Mouse (Mus musculus) right cerebral cortex, adult 2 months (tissue): ENCODE data around the gene Itpr3.

ENCODE experiments used
- DNase-seq, 2 experiments: peaks; one replicate each; pipeline ENCODE4 v3.0.0; 2021 to 2022; ENCODE audit warnings: low spot score in 2 of 2

Itpr3 gene

GRCm38 (mm10) chr17:27071630-27072029 lies 14.5 kb downstream of the Itpr3 start:
- no peak for DNase-seq

GRCm38 (mm10) chr17:27072363-27072762 lies 15.3 kb downstream of the Itpr3 start:
- peak; percentile 28 to 52 for DNase-seq

GRCm38 (mm10) chr17:27073126-27073525 lies 16.0 kb downstream of the Itpr3 start:
- DNase-seq: no peak

GRCm38 (mm10) chr17:27073778-27074177 lies 16.7 kb downstream of the Itpr3 start:
- DNase-seq: no peak

- no peak for DNase-seq
Measured at GRCm38 (mm10) chr17:27074236-27074635, 17.1 kb downstream of the Itpr3 start.

GRCm38 (mm10) chr17:27074849-27075745 lies 18.0 kb downstream of the Itpr3 start:
- no peak for DNase-seq

- DNase-seq: no peak
Measured at GRCm38 (mm10) chr17:27077133-27077532, 20.0 kb downstream of the Itpr3 start.

- DNase-seq: no peak
Measured at GRCm38 (mm10) chr17:27077920-27078319, 20.8 kb downstream of the Itpr3 start.

- no peak for DNase-seq
Measured at GRCm38 (mm10) chr17:27078499-27078898, 21.4 kb downstream of the Itpr3 start.

GRCm38 (mm10) chr17:27081868-27082267 lies 24.8 kb downstream of the Itpr3 start:
- DNase-seq: no peak

GRCm38 (mm10) chr17:27082796-27083195 lies 25.7 kb downstream of the Itpr3 start:
- no peak for DNase-seq

- DNase-seq: no peak
Measured at GRCm38 (mm10) chr17:27083601-27084000, 26.5 kb downstream of the Itpr3 start.

- no peak for DNase-seq
Measured at GRCm38 (mm10) chr17:27085676-27086075, 28.6 kb downstream of the Itpr3 start.

GRCm38 (mm10) chr17:27087426-27087825 lies 30.3 kb downstream of the Itpr3 start:
- DNase-seq: no peak

- no peak for DNase-seq
Measured at GRCm38 (mm10) chr17:27090068-27090467, 33.0 kb downstream of the Itpr3 start.

GRCm38 (mm10) chr17:27095690-27096089 lies 38.6 kb downstream of the Itpr3 start:
- peak; percentile 39 to 49 for DNase-seq

- no peak for DNase-seq
Measured at GRCm38 (mm10) chr17:27101675-27102074, 44.6 kb downstream of the Itpr3 start.

- no peak for DNase-seq
Measured at GRCm38 (mm10) chr17:27105698-27106470, 48.8 kb downstream of the Itpr3 start.

GRCm38 (mm10) chr17:27106745-27107144 lies 49.6 kb downstream of the Itpr3 start:
- DNase-seq: no peak

- DNase-seq: no peak
Measured at GRCm38 (mm10) chr17:27107936-27108335, 50.8 kb downstream of the Itpr3 start.

GRCm38 (mm10) chr17:27110072-27110471 lies 53.0 kb downstream of the Itpr3 start:
- no peak for DNase-seq

- DNase-seq: no peak
Measured at GRCm38 (mm10) chr17:27118676-27119539, 61.8 kb downstream of the Itpr3 start.
